Mouse (Mus musculus) spleen, postnatal 0 days (tissue): ENCODE measurements around the gene Gm20890. TPM values are rescaled to one million over a fixed set of nuclear protein-coding genes. Genes with fewer than 3 reads are reported as not detected.

Experiments
- polyA plus RNA-seq: library from polyadenylated mRNA; unstranded; fragments of >200 nt; fragmentation: Nextera tagmentation; extraction: Ambion mirVana; gene quantifications from 2 replicates; pipeline ENCODE4 v1.2.1, GENCODE M21; 2015

The Gm20890 gene
- not detected in 2 replicates for polyA plus RNA-seq

GRCm38 (mm10) chrY:26776699-26777098 is at the start of gene Gm20890:
Gene Gm20890, minus strand, starts transcription at chrY:26776799.

